Mouse (Mus musculus): ENCODE data around the gene Mpdu1.
"Not testable (repeated sequence)": the region's sequence is repeated elsewhere in the genome, so short reads cannot be mapped to it uniquely, and the experiment has no call there.

The Mpdu1 gene

GRCm38 (mm10) chr11:69665457-69665960 is 3.1 kb upstream of the Mpdu1 start:
- DNase-seq (ENCODE audit: low read depth): peak; percentile 28

DNA sequence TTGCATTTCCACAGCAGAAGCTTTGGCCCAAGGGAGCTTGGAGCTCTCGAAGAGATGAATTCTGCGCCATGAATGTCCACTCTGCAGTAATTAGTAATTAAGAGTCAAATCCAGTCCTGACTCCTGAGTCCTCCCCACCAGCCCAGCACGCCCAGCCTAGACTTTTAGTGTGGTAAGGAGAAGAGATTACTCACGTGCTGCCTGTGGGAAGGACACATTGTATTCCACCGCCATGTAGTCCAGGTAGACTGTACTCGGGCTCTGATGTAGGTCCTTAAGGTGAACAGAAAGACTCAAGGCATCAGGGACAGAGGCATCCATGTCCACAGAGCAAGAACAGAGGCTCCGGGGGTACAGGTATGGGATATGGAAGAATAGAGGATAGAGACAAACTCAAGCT is 2.4 kb upstream of the Mpdu1 start:
- DNase-seq (ENCODE audit: low read depth): no peak

DNA sequence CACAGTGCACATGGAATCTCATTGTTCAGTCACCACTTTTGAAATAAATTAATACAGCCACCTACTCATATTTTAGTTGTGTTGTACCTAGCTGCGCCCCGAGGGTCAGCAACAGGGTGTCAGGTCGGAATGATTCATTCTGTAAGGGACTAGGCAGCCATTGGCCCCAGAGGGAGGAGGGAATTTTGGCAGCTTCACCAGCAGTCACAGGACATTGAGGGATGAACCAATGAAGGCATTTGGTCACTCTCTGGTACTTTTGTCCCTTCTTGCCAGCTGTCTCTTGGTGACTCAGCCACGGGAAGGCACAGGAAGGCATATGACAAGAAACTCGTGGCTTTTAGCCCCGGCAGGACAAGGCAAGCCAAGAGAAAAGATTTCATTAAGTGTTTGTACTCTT is 1.4 kb upstream of the Mpdu1 start:
- no peak for DNase-seq (ENCODE audit: low read depth)

DNA sequence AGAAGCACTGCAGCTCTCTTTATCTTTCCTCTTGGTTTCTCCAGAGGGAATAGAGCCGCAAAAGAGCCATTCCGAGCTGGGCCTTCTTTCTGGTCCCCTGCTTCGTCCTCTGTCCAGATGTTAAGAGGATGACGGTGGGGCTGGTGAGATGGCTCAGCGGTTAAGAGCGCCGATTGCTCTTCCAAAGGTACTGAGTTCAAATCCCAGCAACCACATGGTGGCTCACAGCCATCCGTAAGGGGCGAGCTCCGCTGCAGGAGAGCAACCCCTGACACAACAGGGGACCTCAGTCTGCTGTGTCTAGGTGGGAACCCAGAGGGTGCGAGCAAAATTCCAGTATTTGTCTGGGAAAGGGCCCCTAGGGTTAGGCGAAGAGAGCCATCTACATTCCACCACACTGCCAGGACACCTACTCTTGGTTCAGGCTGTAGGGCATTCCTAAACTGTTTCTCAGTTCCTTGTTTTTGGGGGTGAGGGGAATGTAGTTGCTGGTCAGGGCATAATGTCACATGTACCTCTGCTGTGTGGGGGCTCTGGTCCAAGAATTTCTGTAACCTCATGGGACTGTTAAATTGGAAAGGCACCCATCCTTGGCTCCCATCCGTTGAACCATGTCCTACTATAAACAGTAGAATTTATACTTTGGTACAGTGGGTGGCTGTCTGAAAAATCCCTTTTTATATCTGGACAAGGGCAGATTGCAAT is 677 bp upstream of the Mpdu1 start:
- peak; percentile 26 for DNase-seq (ENCODE audit: low read depth)

DNA sequence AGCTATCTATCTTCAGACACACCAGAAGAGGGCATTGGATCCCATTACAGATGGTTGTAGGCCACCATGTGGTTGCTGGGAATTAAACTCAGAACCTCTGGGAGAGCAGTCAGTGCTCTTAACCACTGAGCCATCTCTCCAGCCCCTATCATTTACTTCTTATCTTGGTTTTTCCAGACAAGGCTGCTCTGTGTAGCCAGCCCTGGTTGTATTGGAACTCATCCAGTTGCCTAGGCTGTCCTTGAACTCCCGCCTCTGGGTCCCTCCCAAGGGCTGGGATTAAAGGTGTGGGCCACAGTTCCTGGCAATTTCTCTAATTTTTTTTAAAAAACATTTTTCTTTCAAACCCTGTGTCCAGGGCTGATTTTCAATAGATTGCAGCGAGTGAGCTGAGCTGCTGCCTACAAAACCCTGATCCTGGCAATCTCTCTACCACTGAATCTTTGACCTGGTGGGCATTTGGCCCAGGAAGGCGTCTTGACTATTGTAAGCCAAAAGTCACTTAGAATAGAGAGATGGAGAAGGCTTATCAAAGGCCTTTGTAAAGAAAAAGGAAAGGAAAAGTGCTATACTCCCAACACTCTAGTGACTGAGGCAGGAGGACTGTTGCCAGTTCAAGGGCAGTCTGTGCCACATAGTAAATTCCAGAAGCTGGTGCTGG is 1.1 kb downstream of the Mpdu1 start:
- DNase-seq (ENCODE audit: low read depth): peak; percentile 28

GRCm38 (mm10) chr11:69657462-69657881 is 5.0 kb downstream of the Mpdu1 start:
- no peak for DNase-seq (ENCODE audit: low read depth)

GRCm38 (mm10) chr11:69656617-69657461 is 5.6 kb downstream of the Mpdu1 start:
- DNase-seq (ENCODE audit: low read depth): peak; percentile 82

DNA sequence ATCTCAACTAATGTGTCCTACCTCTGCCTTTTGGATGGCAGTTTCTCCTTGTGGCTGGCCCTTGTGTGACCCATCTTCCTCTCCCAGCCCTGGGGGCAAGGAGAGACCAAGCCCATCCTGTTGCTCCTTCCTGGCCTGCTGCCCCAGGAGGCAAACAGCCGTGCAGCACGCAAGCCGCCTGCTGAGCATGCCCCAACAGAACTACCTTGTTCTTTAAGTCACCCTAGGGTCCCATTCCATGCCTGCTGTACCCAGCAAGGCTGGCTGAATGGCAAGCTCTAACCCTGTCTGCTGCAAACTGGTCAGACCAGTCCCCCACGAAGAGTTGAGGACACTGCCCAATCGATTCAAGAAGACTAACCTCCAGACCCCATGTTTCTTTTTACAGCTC is 6.4 kb downstream of the Mpdu1 start:
- no peak for DNase-seq (ENCODE audit: low read depth)

DNA sequence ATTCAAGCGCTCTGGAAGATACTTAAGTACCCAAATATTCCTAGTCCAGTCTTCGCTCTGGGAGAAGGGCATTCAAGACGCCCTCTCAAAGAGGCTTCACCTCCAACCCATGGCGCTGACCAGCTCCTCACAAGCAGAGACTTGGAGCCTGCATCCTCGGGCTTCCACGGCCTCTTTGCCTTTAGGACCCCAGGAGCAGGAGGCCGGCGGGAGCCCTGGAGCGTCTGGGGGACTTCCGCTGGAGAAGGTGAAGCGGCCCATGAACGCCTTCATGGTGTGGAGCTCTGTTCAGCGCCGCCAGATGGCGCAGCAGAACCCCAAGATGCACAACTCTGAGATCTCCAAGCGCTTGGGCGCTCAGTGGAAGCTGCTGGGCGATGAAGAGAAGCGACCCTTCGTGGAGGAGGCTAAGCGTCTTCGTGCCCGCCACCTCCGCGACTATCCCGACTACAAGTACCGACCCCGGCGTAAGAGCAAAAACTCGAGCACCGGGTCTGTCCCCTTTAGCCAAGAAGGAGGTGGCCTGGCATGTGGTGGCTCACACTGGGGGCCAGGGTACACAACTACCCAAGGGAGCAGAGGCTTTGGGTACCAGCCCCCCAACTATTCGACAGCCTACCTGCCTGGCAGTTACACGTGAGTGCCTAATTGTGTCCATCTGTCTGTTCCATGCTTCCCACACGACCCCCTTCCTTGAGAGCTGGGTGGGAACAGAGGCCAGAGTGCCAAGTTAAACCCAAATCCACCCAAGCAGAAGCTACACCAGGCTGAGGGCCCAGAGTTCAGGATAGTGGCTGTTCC is 7.0 kb downstream of the Mpdu1 start, which contains the start of gene Sox15:
TSS of gene Sox15 (plus strand) at position 51 of the 801 bp plus-strand sequence.
- peak; percentile 56 for DNase-seq (ENCODE audit: low read depth)

GRCm38 (mm10) chr11:69654760-69655159 is 7.7 kb downstream of the Mpdu1 start:
- no peak for DNase-seq (ENCODE audit: low read depth)

DNA sequence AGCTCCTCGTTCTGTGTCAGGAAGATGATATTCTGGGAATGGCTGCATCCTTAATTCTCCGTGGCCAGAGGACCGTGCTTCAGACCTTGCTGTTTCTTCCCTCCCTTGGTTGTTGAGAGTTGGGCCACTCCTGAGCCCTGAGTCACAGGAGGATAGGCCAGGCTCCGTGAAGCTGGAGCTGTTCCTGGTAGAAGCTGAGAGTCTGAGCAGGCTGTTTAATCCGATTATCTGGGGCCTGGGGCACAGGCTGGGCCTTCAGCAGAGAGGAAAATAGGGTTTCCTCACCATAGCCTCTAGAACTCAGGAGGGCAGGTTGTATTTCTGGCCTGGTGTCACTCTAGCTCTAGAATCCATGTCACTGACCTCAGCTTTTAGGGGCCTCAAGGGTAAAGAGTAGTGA is 9.0 kb downstream of the Mpdu1 start:
- DNase-seq (ENCODE audit: low read depth): no peak

GRCm38 (mm10) chr11:69645860-69646259 is 16.6 kb downstream of the Mpdu1 start:
- no peak for DNase-seq (ENCODE audit: low read depth)

DNA sequence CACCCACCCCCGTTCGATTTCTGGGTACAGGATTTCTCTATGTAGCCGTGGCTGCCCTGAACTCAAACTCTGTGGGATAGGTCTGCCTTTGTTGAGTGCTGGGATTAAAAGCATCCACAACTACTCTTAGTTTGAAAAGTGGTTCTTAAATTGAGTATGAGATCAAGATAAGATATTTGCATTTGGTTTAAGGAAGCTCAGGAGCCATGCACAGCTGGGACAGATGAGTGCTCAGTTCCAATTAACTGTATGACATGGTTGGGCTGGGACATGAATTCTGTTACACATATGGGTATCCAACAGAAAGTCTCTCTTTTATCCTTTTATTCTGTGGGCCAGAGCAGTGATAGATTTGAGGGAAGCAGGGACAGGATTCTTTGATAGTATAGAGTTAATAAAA is 27.0 kb downstream of the Mpdu1 start:
- no peak for DNase-seq (ENCODE audit: low read depth)

GRCm38 (mm10) chr11:69633128-69633866 is 29.1 kb downstream of the Mpdu1 start:
- no peak for DNase-seq (ENCODE audit: low read depth)

DNA sequence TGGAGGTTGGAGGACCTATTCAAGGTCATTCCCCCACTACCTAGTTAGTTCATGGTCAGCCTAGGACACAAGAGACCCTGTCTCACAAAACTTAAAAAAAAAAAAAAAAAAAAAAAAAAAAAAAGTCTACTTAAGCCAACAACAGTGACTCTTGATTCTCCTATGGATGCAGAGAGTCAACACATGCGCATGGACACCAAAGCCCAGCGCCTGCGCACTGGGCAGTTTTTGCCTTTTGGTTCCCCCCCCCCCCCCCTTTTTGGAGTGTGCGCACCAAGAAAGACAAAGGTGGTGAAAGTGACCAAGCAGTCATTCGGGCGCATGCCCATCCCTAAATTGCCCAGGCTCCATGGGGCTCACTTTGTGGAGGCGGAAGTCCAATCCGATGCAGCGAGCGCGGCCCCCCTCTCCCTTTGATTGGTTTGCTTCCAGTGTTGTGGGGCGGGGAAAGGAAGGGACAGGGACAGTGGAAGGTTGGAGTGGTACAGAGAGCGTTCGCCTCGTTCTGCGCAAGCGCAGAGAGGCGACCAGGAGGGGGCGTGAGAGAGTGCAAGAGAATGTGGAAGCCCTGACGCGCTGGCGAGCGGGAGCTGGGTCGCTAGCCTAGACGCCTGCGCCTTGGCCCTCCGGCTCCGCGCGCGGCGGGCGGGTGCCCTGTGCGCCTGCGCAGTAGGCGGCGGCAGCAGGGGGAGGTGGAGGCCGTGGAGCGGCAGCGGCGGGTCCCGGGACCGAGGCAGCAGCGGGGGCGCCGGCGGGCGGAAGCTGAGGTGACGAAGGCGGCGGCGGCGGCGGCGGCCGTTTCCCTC is 30.0 kb downstream of the Mpdu1 start, which contains the start of gene Fxr2:
TSS of gene Fxr2 (plus strand) at position 707 of the 806 bp plus-strand sequence.
- peak; percentile 100 for DNase-seq (ENCODE audit: low read depth)

- DNase-seq (ENCODE audit: low read depth): peak; percentile 78
Observed at GRCm38 (mm10) chr11:69629802-69630201, 32.6 kb downstream of the Mpdu1 start.

GRCm38 (mm10) chr11:69628286-69628685 is 34.2 kb downstream of the Mpdu1 start:
- peak; percentile 89 for DNase-seq (ENCODE audit: low read depth)

GRCm38 (mm10) chr11:69624339-69624738 is 38.1 kb downstream of the Mpdu1 start:
- DNase-seq (ENCODE audit: low read depth): not testable (repeated sequence)

DNA sequence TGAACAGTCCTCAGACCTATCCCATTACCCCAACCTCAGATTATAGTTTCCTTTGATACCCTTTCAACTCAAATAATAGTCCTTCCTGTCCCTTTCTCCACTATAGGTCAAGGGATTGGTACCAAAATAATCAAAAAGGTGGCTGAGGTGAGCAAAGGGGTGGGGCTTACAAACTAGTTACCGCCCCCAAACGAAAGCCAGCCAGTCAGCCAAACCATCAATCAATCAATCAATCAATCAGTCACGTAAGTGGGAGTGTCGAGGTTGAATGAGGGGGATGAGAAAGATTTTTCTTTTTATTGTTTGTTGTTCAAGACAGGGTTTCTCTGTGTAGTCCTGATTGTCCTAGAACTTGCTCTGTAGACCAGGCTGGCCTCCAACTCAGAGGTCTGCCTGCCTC is 39.4 kb downstream of the Mpdu1 start:
- no peak for DNase-seq (ENCODE audit: low read depth)

DNA sequence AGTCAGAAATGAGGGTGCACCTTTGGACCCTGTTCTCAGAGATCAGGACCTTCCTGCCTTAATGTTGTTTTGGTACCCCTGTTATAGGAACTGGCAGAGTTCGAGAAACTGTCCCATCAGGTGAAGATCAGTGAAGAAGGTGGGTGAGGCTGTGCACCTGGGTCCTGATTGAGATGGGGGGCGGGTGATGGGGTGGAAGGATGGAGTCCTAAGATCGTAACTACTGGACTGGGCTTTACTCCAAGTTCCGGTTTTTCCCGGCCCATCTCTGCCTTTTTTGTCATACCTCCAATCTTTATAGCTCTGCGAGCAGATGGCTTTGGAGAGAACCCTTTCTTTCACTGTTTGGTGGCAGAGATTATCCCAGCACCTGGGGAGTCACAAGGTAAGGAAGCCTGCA is 40.0 kb downstream of the Mpdu1 start:
- no peak for DNase-seq (ENCODE audit: low read depth)
